Mouse (Mus musculus) ES-E14 (cell line): ENCODE measurements at regions not wholly inside any gene's neighbourhood (a gene's known extent, or its start where the extent isn't known, plus 50 kb on each side); places are given as distances from the start of the nearest gene placed in this dataset.
A peak's percentile ranks its signal among the peaks of the same experiment; 100 is the strongest.

Source experiments
- DNase-seq: peaks from one replicate; pipeline ENCODE4 v3.0.0-alpha.2; 2013; ENCODE audit warnings: low read depth, low spot score
- H3K27ac ChIP-seq: 2 replicates; pipeline ENCODE4 v1.5.1; 2012; ENCODE audit warnings: low read depth, mild to moderate bottlenecking, low read length, moderate library complexity, mixed read lengths; ENCODE audit not compliant: poor library complexity, insufficient read depth, severe bottlenecking
- H3K36me3 ChIP-seq: 2 replicates; pipeline ENCODE4 v1.6.1; 2012; ENCODE audit warnings: mild to moderate bottlenecking, low read length, moderate library complexity, mixed read lengths; ENCODE audit not compliant: control insufficient read depth, poor library complexity, insufficient read depth, severe bottlenecking
- H3K4me1 ChIP-seq, 2 experiments: fragments of 150-350 bp in 1 of 2; sonication (generic) in 1 of 2; 2 replicates each; pipeline ENCODE4 v1.6.1; 2012; ENCODE audit warnings: low read length in 2 of 2, mild to moderate bottlenecking in 1 of 2, mixed read lengths in 1 of 2; ENCODE audit not compliant: control insufficient read depth in 2 of 2, insufficient read depth in 2 of 2, poor library complexity in 1 of 2
- H3K4me3 ChIP-seq, 2 experiments: fragments of 150-350 bp in 1 of 2; sonication (generic) in 1 of 2; 2 replicates each; pipeline ENCODE4 v1.5.1; 2012; ENCODE audit warnings: low read length in 2 of 2, low read depth in 1 of 2, mild to moderate bottlenecking in 1 of 2, mixed read lengths in 1 of 2; ENCODE audit not compliant: insufficient read depth in 1 of 2, poor library complexity in 1 of 2, severe bottlenecking in 1 of 2
- H3K9ac ChIP-seq: 2 replicates; pipeline ENCODE4 v1.6.1; 2012; ENCODE audit warnings: low read depth, mild to moderate bottlenecking, low read length, mixed read lengths; ENCODE audit not compliant: poor library complexity, insufficient read depth, severe bottlenecking
- H3K9me3 ChIP-seq: fragments of 150-350 bp; sonication (generic); 2 replicates; pipeline ENCODE4 v1.6.1; 2012; ENCODE audit warnings: low read depth, mild to moderate bottlenecking, low read length; ENCODE audit not compliant: control insufficient read depth, insufficient read depth
- CHD2 ChIP-seq: IDR thresholded peaks from 2 replicates; pipeline ENCODE4 v1.6.1; 2014; ENCODE audit warnings: mild to moderate bottlenecking, low read depth, low read length, inconsistent platforms
- HCFC1 ChIP-seq: IDR thresholded peaks from 2 replicates; pipeline ENCODE4 v1.6.1; 2012; ENCODE audit warnings: low read length, inconsistent platforms, borderline replicate concordance; ENCODE audit not compliant: insufficient read depth
- MAFK ChIP-seq: IDR thresholded peaks from 2 replicates; pipeline ENCODE4 v1.6.1; 2014; ENCODE audit warnings: mild to moderate bottlenecking, low read depth, low read length, inconsistent platforms; ENCODE audit not compliant: insufficient read depth
- ZC3H11A ChIP-seq: IDR thresholded peaks from 2 replicates; pipeline ENCODE4 v1.6.1; 2012; ENCODE audit warnings: low read depth, mild to moderate bottlenecking, inconsistent platforms, low read length, borderline replicate concordance
- ZNF384 ChIP-seq: IDR thresholded peaks from 2 replicates; pipeline ENCODE4 v1.6.1; 2012; ENCODE audit warnings: low read depth, low read length, inconsistent platforms
- in situ Hi-C, 2 experiments: fragments of 600-800 bp; cut with MboI; formaldehyde crosslinking; loops; one replicate each; pipeline ENCODE4 v1.15.1; 2025; ENCODE audit warnings: low sequenced_read_pairs in 2 of 2, inconsistent platforms in 1 of 2; ENCODE audit not compliant: unreplicated experiment in 2 of 2

DNA sequence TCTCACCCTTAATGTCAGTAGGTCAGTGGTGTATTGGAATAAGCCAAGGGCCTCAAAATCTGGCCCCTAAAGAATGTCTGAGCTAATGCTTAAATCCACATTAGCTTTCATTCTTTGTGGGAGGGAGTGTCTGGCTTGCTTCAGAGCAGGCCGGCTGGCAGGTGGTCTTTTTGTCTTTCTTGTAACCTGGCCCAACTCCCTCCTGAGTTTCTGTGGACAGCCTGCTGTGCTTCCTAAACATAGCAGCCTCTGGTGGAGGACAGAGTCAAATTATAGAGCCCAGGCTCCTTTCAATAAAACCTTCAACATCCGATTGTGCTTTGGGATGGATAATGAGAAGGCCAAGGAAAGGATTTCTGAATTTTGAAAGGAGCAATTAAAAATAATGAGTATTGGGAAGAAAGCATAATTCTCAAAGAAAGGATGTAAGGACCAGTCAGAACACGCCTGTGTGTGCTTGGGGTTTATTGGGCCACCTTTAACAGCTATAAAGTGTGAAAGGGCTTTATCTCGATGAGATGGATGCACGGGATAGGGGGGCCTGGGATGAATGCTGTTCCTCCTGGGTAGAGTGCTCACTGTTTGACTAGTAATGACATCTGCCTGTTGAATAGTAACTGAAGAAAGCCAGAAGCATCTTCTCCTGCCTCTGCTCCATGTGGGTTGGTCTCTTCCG, 554.2 kb downstream of the Dok5 start:
- Histone ChIP-seq H3K36me3 (no peaks in the 10 kb centered on the region), H3K9me3 (no peaks in the 10 kb centered on the region), H3K4me1 (peaks cover 6 to 10% of the 10 kb centered on the region in 2 experiments), H3K27ac (peak overlapping the region; percentile 51; the same call in 1 of the 2 replicates), H3K9ac (no peak overlapping the region), H3K4me3 (no peak overlapping the region)
- TF ChIP-seq ZNF384, result no peak
- TF ChIP-seq CHD2, result no peak
- TF ChIP-seq MAFK, result no peak
- TF ChIP-seq HCFC1, result no peak
- TF ChIP-seq ZC3H11A, result no peak
- in situ Hi-C loops, result no loop called here
- peak; percentile 44 for DNase-seq

DNA sequence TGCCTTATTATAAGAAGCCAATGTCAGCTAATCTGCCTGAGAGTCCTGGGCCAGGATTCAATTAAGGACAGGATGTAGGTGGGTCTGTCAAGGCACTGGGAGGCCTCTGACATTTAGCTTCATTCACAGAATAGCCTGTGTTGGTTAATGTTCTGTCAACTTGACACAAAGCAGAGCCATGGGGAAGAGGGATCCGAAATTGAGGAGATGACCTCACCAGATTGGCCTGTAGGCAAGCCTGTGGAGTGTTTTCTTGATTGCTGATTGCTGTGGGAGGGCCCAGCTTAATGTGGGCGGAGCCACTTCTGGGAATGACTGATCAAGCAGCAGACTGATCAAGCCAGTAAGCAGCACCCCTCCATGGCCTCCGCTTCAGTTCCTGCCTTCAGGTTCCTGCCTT, 548.5 kb downstream of the Dok5 start:
- H3K27ac ChIP-seq, result no peak overlapping the region
- no peaks in the 10 kb centered on the region for H3K36me3 ChIP-seq
- in situ Hi-C loops, result no loop called here
- H3K4me3 ChIP-seq, result no peak overlapping the region
- no peak for DNase-seq
- no peak for TF ChIP-seq CHD2
- TF ChIP-seq MAFK, result no peak
- no peak for TF ChIP-seq HCFC1
- no peak for TF ChIP-seq ZC3H11A
- no peak for TF ChIP-seq ZNF384
- peaks cover 0 to 3% of the 10 kb centered on the region in 2 experiments; a peak in 1 of 4 replicates for H3K4me1 ChIP-seq
- H3K9me3 ChIP-seq, result no peaks in the 10 kb centered on the region
- no peak overlapping the region for H3K9ac ChIP-seq

GRCm38 (mm10) chr2:171279319-171279718, 547.7 kb downstream of the Dok5 start:
- Histone ChIP-seq H3K4me3 (no peak overlapping the region), H3K27ac (no peak overlapping the region), H3K4me1 (peaks cover 0 to 3% of the 10 kb centered on the region in 2 experiments; a peak in 1 of 4 replicates), H3K9me3 (no peaks in the 10 kb centered on the region), H3K36me3 (no peaks in the 10 kb centered on the region), H3K9ac (no peak overlapping the region)
- no peak for DNase-seq
- in situ Hi-C loops, result no loop called here
- TF ChIP-seq HCFC1, result no peak
- TF ChIP-seq ZNF384, result no peak
- no peak for TF ChIP-seq ZC3H11A
- TF ChIP-seq MAFK, result no peak
- TF ChIP-seq CHD2, result no peak

GRCm38 (mm10) chr2:171253194-171253593, 521.6 kb downstream of the Dok5 start:
- in situ Hi-C loops, result no loop called here
- Histone ChIP-seq H3K4me1 (peaks cover 2 to 4% of the 10 kb centered on the region in 2 experiments; a peak in 2 of 4 replicates), H3K9ac (no peak overlapping the region), H3K4me3 (no peak overlapping the region), H3K9me3 (no peaks in the 10 kb centered on the region), H3K27ac (no peak overlapping the region), H3K36me3 (no peaks in the 10 kb centered on the region)
- no peak for DNase-seq
- TF ChIP-seq CHD2, result no peak

DNA sequence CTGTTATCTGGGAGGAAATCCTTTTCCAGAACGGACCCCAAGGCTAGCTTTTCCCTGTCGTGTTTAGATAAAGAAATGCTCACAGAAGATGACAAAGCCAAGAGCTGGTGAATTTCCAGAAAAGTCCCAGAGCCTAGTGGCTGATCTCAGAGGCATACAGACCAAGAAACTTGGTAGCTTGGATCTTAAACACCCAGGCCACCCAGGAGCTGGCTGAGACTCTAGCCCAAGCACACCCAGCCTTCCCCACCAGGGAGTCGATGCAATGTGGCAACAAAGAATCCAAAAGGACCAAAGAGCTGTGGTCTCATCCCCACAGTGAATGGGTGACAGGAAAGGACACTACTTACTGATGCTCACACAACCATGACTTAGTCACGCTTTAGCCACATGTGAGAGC, 513.8 kb downstream of the Dok5 start:
- Histone ChIP-seq H3K4me1 (no peaks in the 10 kb centered on the region; a peak in 2 of 4 replicates), H3K27ac (no peak overlapping the region), H3K4me3 (no peak overlapping the region), H3K9me3 (no peaks in the 10 kb centered on the region), H3K9ac (no peak overlapping the region), H3K36me3 (no peaks in the 10 kb centered on the region)
- TF ChIP-seq ZNF384 (no peak), ZC3H11A (no peak), MAFK (no peak), HCFC1 (no peak), CHD2 (no peak)
- DNase-seq, result no peak
- in situ Hi-C loops, result no loop called here
